Mouse (Mus musculus) neural tube, postnatal 0 days (tissue): Measurements from ENCODE around the gene Map2k7. TPM values are rescaled to one million over a fixed set of nuclear protein-coding genes. Genes with fewer than 3 reads are reported as not detected.

Source experiments
- polyA plus RNA-seq: library from polyadenylated mRNA; unstranded; fragments of >200 nt; fragmentation: Nextera tagmentation; extraction: Ambion mirVana; gene quantifications from 2 replicates; pipeline ENCODE4 v1.2.1, GENCODE M21; 2015

The Map2k7 gene
- 30.1 and 30.5 TPM in 2 replicates for polyA plus RNA-seq

GRCm38 (mm10) chr8:4238434-4239192, at the start of gene Map2k7, which contains the start of gene Gm49320:
Gene Map2k7, plus strand, starts transcription at chr8:4238740.
Gene Gm49320, plus strand, starts transcription at chr8:4238865.

GRCm38 (mm10) chr8:4216791-4217621, 21.5 kb upstream of the Map2k7 start, which contains the start of gene Prr36:
Gene Prr36, minus strand, starts transcription at chr8:4217459.

GRCm38 (mm10) chr8:4226739-4227347, 11.7 kb upstream of the Map2k7 start, which contains the start of gene Lrrc8e:
Gene Lrrc8e, plus strand, starts transcription at chr8:4226827.

GRCm38 (mm10) chr8:4247951-4248540, 9.5 kb downstream of the Map2k7 start, which contains the start of gene Tgfbr3l:
Gene Tgfbr3l, plus strand, starts transcription at chr8:4248214.

GRCm38 (mm10) chr8:4252934-4253841, 14.6 kb downstream of the Map2k7 start, which contains the start of gene Snapc2:
Gene Snapc2, plus strand, starts transcription at chr8:4253080.

GRCm38 (mm10) chr8:4259125-4259804, 20.7 kb downstream of the Map2k7 start, which contains the start of gene Ctxn1:
Gene Ctxn1, minus strand, starts transcription at chr8:4259274.

GRCm38 (mm10) chr8:4275275-4276110, 37.0 kb downstream of the Map2k7 start, which contains the start of gene Timm44:
Gene Timm44, minus strand, starts transcription at chr8:4275913.

Other genes with a start within 250 kb of the Map2k7 start
- not detected in 2 replicates for gene Cd209f, start 132.9 kb upstream of the Map2k7 start, polyA plus RNA-seq
- gene Cd209g, start 104.6 kb upstream of the Map2k7 start, polyA plus RNA-seq = 0.08 TPM in 1 of 2 replicates, not detected in the other
- gene Evi5l, start 72.2 kb upstream of the Map2k7 start, polyA plus RNA-seq = 83.2 and 98.3 TPM in 2 replicates
- 27.2 and 29.5 TPM in 2 replicates for gene Prr36, start 21.3 kb upstream of the Map2k7 start, polyA plus RNA-seq
- gene Lrrc8e, start 11.9 kb upstream of the Map2k7 start, polyA plus RNA-seq = not detected in 2 replicates
- gene Gm49320, start 125 bp downstream of the Map2k7 start, polyA plus RNA-seq = 0.31 and 0.61 TPM in 2 replicates
- gene Tgfbr3l, start 9.5 kb downstream of the Map2k7 start, polyA plus RNA-seq = 3.5 and 3.6 TPM in 2 replicates
- 64.1 and 65.4 TPM in 2 replicates for gene Snapc2, start 14.3 kb downstream of the Map2k7 start, polyA plus RNA-seq
- 198 and 236 TPM in 2 replicates for gene Ctxn1, start 20.5 kb downstream of the Map2k7 start, polyA plus RNA-seq
- 46.1 and 49.8 TPM in 2 replicates for gene Timm44, start 37.2 kb downstream of the Map2k7 start, polyA plus RNA-seq
- 12.6 and 13.0 TPM in 2 replicates for gene Ccl25, start 86.5 kb downstream of the Map2k7 start, polyA plus RNA-seq
- 60.0 and 61.4 TPM in 2 replicates for gene Elavl1, start 86.7 kb downstream of the Map2k7 start, polyA plus RNA-seq